Mouse (Mus musculus): ENCODE results near the gene Cnot2. TPM values are rescaled to one million over a fixed set of nuclear protein-coding genes. Genes with fewer than 3 reads are reported as not detected.

Cnot2 gene
- 45.1 TPM for polyA plus RNA-seq (2014; fragmentation: Illumina TruSeq; extraction: RNeasy Lipid Tissue Mini Kit (QIAGEN cat#74804); ENCODE audit: low read depth, low replicate concordance)

GRCm38 (mm10) chr10:116581369-116581718 lies at the start of gene Cnot2:
Gene Cnot2 (minus strand): TSS chr10:116581511.

GRCm38 (mm10) chr10:116473759-116474549 lies 107.4 kb downstream of the Cnot2 start, which contains the start of gene Kcnmb4:
Gene Kcnmb4 (minus strand): TSS chr10:116473878.

Other genes starting within 250 kb of the Cnot2 start
- gene Kcnmb4, start 107.6 kb downstream of the Cnot2 start, polyA plus RNA-seq (2014; fragmentation: Illumina TruSeq; extraction: RNeasy Lipid Tissue Mini Kit (QIAGEN cat#74804); ENCODE audit: low read depth, low replicate concordance) = 9.8 TPM

Data from adipose tissue, adult 10 weeks (tissue).